Mouse (Mus musculus): ENCODE data around the gene Ankrd60.

DNA sequence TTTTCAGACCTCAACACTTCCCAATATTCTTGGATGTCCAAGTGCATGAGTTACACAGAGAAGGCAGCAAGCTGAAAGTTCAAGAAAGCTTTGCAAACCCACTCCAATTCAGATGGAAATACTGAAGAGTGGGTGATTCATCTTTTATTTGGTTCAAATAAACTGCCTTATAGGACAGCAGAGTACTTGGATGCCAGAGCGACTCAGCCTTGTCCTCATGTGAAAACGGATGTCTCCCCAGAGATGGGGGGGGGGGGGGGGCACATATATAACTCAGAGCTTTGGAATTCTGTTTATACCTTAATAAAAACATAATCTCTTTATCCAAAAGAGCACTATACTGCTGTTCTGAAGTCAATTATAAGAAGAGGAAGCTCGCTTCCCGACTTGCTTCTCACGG lies 9.2 kb upstream of the Ankrd60 start:
- TF ChIP-seq TCF12 (IDR thresholded peaks at IDR 0.05; ENCODE audit: low read depth, low read length), result no peak
- no peak for TF ChIP-seq SIN3A (IDR thresholded peaks at IDR 0.05; ENCODE audit: low read length)
- TF ChIP-seq CTCF (IDR thresholded peaks at IDR 0.05 in 2 of 3, conservative IDR thresholded peaks at IDR 0.05 in 1 of 3; ENCODE audit: control insufficient read depth in 1 of 3, insufficient read depth in 1 of 3, low read depth in 2 of 3, low read length in 3 of 3, poor library complexity in 1 of 3, severe bottlenecking in 1 of 3), result no peak
- TF ChIP-seq KAT2A (conservative IDR thresholded peaks at IDR 0.05; ENCODE audit: low read depth, low read length), result no peak
- TF ChIP-seq EP300 (IDR thresholded peaks at IDR 0.05; ENCODE audit: low read depth in 1 of 2, low read length in 2 of 2), result no peak
- no peak for TF ChIP-seq MAX (IDR thresholded peaks at IDR 0.05; ENCODE audit: low read length)
- no peak for TF ChIP-seq RCOR1 (IDR thresholded peaks at IDR 0.05; ENCODE audit: low read depth, low read length)
- TF ChIP-seq MAFK (IDR thresholded peaks at IDR 0.05; ENCODE audit: borderline replicate concordance, low read depth, low read length), result no peak
- TF ChIP-seq ZC3H11A (IDR thresholded peaks at IDR 0.05; ENCODE audit: low read depth, low read length), result no peak
- no peak for TF ChIP-seq POLR2A (IDR thresholded peaks at IDR 0.05; ENCODE audit: control insufficient read depth in 1 of 2, insufficient read depth in 1 of 2, low read depth in 1 of 2, low read length in 2 of 2, poor library complexity in 1 of 2)
- TF ChIP-seq POLR2AphosphoS2 (IDR thresholded peaks at IDR 0.05; ENCODE audit: low read length), result no peak
- no peak for TF ChIP-seq E2F4 (IDR thresholded peaks at IDR 0.05; ENCODE audit: borderline replicate concordance, low read depth, low read length)

Data from MEL (cell line).